Mouse (Mus musculus): Measurements from ENCODE around the gene Gnai1. TPM values are rescaled to one million over a fixed set of nuclear protein-coding genes. Genes with fewer than 3 reads are reported as not detected.
A peak's percentile ranks its signal among the peaks of the same experiment; 100 is the strongest.

Gnai1 gene
- 31.8 and 35.9 TPM in 2 replicates for polyA plus RNA-seq (2015; fragmentation: Nextera tagmentation; extraction: Ambion mirVana)

DNA sequence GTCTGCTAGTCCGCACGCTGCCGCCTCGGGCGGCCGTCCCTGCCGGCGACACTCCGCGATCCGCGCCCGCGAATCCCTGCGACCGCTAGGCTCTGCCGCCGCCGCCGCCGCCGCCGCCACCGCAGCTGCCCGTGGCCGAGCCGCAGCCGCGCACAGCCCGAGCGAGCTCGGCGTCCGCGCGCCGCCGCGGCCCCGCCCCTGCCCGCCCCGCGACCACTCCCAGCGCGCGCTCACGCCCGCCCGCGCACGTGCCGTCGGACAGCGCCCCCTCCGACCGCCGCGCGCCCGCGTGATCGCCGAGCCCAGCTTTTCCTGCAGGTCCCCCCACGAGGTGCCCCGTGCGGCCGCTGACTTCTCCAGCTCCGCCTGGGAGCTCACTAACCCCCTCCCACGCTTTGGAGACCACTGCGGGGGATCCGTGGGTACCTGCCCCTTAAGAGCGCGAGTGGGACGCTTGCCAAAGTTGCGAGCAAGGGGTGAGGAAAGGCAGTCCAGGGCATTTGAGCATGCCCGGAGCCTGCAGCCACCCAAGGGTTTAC lies at the start of gene Gnai1:
Gnai1 (minus strand) TSS at position 75 of the 539 bp plus-strand sequence.
- Histone ChIP-seq H3K36me3 (ENCODE audit: control insufficient read depth, insufficient read depth, low read length) (no peaks in the 10 kb centered on the region; the same call in 1 of the 2 replicates), H3K4me3 (ENCODE audit: low read length) (peak within 1 kb of the TSS; percentile 89), H3K27me3 (ENCODE audit: control insufficient read depth, insufficient read depth, low read depth, low read length) (no peaks in the 10 kb centered on the region), H3K4me2 (ENCODE audit: low read depth, low read length) (peak within 1 kb of the TSS; percentile 90), H3K4me1 (replicated peaks; ENCODE audit: control insufficient read depth, insufficient read depth, low read length) (peaks cover 10% of the 10 kb centered on the region), H3K9me3 (ENCODE audit: control insufficient read depth, low read length) (no peaks in the 10 kb centered on the region; the same call in 1 of the 2 replicates), H3K9ac (ENCODE audit: low read length) (peak within 1 kb of the TSS; percentile 89), H3K27ac (ENCODE audit: low read length) (peak within 1 kb of the TSS; percentile 71)
- peak; percentile 98 for ATAC-seq (ENCODE audit: low read depth)
- WGBS: 1% methylated on average over 42 of the region's 76 CpGs

DNA sequence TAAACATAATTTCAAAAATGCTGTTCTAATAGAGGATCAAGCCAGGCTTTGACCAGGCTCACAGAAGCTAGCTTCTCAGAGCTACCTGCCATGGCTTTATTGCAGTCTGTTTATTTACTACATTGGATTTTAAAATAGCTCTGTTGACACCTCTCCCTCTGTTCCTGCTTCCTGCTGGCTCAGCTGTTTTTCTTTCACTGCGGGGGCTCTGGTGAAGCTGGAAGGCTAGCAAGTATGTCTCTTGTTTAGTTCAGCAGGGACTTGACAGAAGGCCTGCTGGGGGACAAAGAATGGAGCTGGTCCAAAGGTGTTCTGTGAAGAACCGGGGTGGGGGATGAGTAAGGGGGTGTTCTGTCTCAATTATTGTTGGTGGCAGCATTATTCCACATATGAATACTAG lies 7.7 kb upstream of the Gnai1 start:
- no peaks in the 10 kb centered on the region; the same call in 1 of the 2 replicates for H3K9me3 ChIP-seq (ENCODE audit: control insufficient read depth, low read length)
- no peaks in the 10 kb centered on the region for H3K4me1 ChIP-seq (replicated peaks; ENCODE audit: control insufficient read depth, insufficient read depth, low read length)
- H3K4me2 ChIP-seq (ENCODE audit: low read depth, low read length): no peak overlapping the region
- H3K4me3 ChIP-seq (ENCODE audit: low read length): no peak overlapping the region
- H3K27ac ChIP-seq (ENCODE audit: low read length): no peak overlapping the region
- no peak for ATAC-seq (ENCODE audit: low read depth)
- no peak overlapping the region for H3K9ac ChIP-seq (ENCODE audit: low read length)
- H3K36me3 ChIP-seq (ENCODE audit: control insufficient read depth, insufficient read depth, low read length): no peaks in the 10 kb centered on the region
- WGBS: 6% methylated on average over 2 of the region's 2 CpGs
- H3K27me3 ChIP-seq (ENCODE audit: control insufficient read depth, insufficient read depth, low read depth, low read length): no peaks in the 10 kb centered on the region

- WGBS: 85% methylated on average over 3 of the region's 3 CpGs
- ATAC-seq (ENCODE audit: low read depth): no peak
- H3K36me3 ChIP-seq (ENCODE audit: control insufficient read depth, insufficient read depth, low read length): no peaks in the 10 kb centered on the region
- H3K4me1 ChIP-seq (replicated peaks; ENCODE audit: control insufficient read depth, insufficient read depth, low read length): no peaks in the 10 kb centered on the region
- H3K4me2 ChIP-seq (ENCODE audit: low read depth, low read length): no peak overlapping the region
- no peaks in the 10 kb centered on the region; the same call in 1 of the 2 replicates for H3K9me3 ChIP-seq (ENCODE audit: control insufficient read depth, low read length)
- H3K27ac ChIP-seq (ENCODE audit: low read length): no peak overlapping the region
- no peak overlapping the region for H3K4me3 ChIP-seq (ENCODE audit: low read length)
- no peak overlapping the region for H3K9ac ChIP-seq (ENCODE audit: low read length)
- H3K27me3 ChIP-seq (ENCODE audit: control insufficient read depth, insufficient read depth, low read depth, low read length): no peaks in the 10 kb centered on the region
Measured at GRCm38 (mm10) chr5:18365460-18365859, 5.3 kb upstream of the Gnai1 start.

- no peaks in the 10 kb centered on the region; the same call in 1 of the 2 replicates for H3K9me3 ChIP-seq (ENCODE audit: control insufficient read depth, low read length)
- peak overlapping the region; percentile 90 for H3K4me2 ChIP-seq (ENCODE audit: low read depth, low read length)
- no peaks in the 10 kb centered on the region for H3K27me3 ChIP-seq (ENCODE audit: control insufficient read depth, insufficient read depth, low read depth, low read length)
- WGBS: 31% methylated on average over 6 of the region's 6 CpGs
- peak overlapping the region; percentile 89 for H3K9ac ChIP-seq (ENCODE audit: low read length)
- no peak for ATAC-seq (ENCODE audit: low read depth)
- no peaks in the 10 kb centered on the region for H3K36me3 ChIP-seq (ENCODE audit: control insufficient read depth, insufficient read depth, low read length)
- H3K4me1 ChIP-seq (replicated peaks; ENCODE audit: control insufficient read depth, insufficient read depth, low read length): peaks cover 10% of the 10 kb centered on the region
- H3K4me3 ChIP-seq (ENCODE audit: low read length): peak overlapping the region; percentile 89
- no peak overlapping the region for H3K27ac ChIP-seq (ENCODE audit: low read length)
Measured at GRCm38 (mm10) chr5:18360956-18361355, 801 bp upstream of the Gnai1 start.

- no peaks in the 10 kb centered on the region for H3K27me3 ChIP-seq (ENCODE audit: control insufficient read depth, insufficient read depth, low read depth, low read length)
- peak overlapping the region; percentile 90 for H3K4me2 ChIP-seq (ENCODE audit: low read depth, low read length)
- peak overlapping the region; percentile 71 for H3K27ac ChIP-seq (ENCODE audit: low read length)
- H3K9ac ChIP-seq (ENCODE audit: low read length): peak overlapping the region; percentile 89
- peak overlapping the region; percentile 89 for H3K4me3 ChIP-seq (ENCODE audit: low read length)
- no peaks in the 10 kb centered on the region; the same call in 1 of the 2 replicates for H3K9me3 ChIP-seq (ENCODE audit: control insufficient read depth, low read length)
- no peaks in the 10 kb centered on the region; the same call in 1 of the 2 replicates for H3K36me3 ChIP-seq (ENCODE audit: control insufficient read depth, insufficient read depth, low read length)
- WGBS: under 1% methylated on average over 59 of the region's 76 CpGs
- peaks cover 10% of the 10 kb centered on the region for H3K4me1 ChIP-seq (replicated peaks; ENCODE audit: control insufficient read depth, insufficient read depth, low read length)
- ATAC-seq (ENCODE audit: low read depth): peak; percentile 85
Measured at GRCm38 (mm10) chr5:18359376-18360280, 527 bp downstream of the Gnai1 start.

DNA sequence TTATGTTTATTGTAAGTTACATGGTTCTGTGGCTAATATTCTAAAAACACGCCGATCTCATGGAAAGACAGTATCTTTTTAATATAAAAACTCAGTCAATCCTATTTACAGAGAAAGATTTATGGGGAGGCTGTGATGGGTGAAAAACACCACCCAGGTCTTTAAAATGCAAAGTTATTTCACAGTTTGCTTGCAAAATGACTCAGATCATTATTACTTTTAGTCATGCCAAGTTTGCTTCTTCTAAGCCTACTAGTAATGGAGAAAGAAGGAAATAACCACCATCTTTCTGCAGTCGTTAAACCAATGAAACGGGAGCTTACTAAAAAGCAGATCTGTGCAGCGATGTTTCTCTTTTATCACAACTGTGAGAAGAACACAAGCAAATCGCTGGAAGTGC lies 1.4 kb downstream of the Gnai1 start:
- 20% methylated on average over 6 of the region's 6 CpGs for WGBS
- Histone ChIP-seq H3K4me1 (replicated peaks; ENCODE audit: control insufficient read depth, insufficient read depth, low read length) (peaks cover 10% of the 10 kb centered on the region), H3K4me2 (ENCODE audit: low read depth, low read length) (peak overlapping the region; percentile 90), H3K4me3 (ENCODE audit: low read length) (peak overlapping the region; percentile 89), H3K27me3 (ENCODE audit: control insufficient read depth, insufficient read depth, low read depth, low read length) (no peaks in the 10 kb centered on the region), H3K9me3 (ENCODE audit: control insufficient read depth, low read length) (no peaks in the 10 kb centered on the region; the same call in 1 of the 2 replicates), H3K9ac (ENCODE audit: low read length) (peak overlapping the region; percentile 89; the same call in 1 of the 2 replicates), H3K27ac (ENCODE audit: low read length) (no peak overlapping the region), H3K36me3 (ENCODE audit: control insufficient read depth, insufficient read depth, low read length) (no peaks in the 10 kb centered on the region; the same call in 1 of the 2 replicates)
- no peak for ATAC-seq (ENCODE audit: low read depth)

GRCm38 (mm10) chr5:18358191-18358590 lies 2.0 kb downstream of the Gnai1 start:
- WGBS: 11% methylated on average over 3 of the region's 3 CpGs
- Histone ChIP-seq H3K4me1 (replicated peaks; ENCODE audit: control insufficient read depth, insufficient read depth, low read length) (peaks cover 10% of the 10 kb centered on the region), H3K9me3 (ENCODE audit: control insufficient read depth, low read length) (no peaks in the 10 kb centered on the region), H3K27me3 (ENCODE audit: control insufficient read depth, insufficient read depth, low read depth, low read length) (no peaks in the 10 kb centered on the region), H3K4me2 (ENCODE audit: low read depth, low read length) (peak overlapping the region; percentile 90), H3K4me3 (ENCODE audit: low read length) (peak overlapping the region; percentile 89), H3K27ac (ENCODE audit: low read length) (no peak overlapping the region), H3K36me3 (ENCODE audit: control insufficient read depth, insufficient read depth, low read length) (no peaks in the 10 kb centered on the region; the same call in 1 of the 2 replicates), H3K9ac (ENCODE audit: low read length) (no peak overlapping the region)
- no peak for ATAC-seq (ENCODE audit: low read depth)

DNA sequence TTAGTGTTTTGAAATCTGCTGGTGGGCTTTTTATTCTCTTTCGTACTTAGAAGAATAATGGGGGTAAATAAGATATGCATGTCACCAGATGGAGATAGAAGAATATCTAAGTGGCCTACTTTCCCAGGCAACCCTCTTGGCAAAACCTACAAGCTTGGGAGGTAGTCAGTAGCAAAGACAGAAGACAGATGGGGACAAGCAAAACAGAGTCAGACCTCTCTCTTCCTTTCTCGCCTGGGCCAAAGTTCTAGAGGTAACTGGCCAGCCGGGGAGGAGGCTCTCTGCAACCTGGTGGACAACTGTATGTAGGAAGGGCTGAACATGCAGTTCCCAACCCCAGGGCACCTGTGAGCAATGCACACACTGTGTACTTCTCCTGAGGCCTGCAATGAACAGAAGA lies 12.9 kb downstream of the Gnai1 start:
- H3K27me3 ChIP-seq (ENCODE audit: control insufficient read depth, insufficient read depth, low read depth, low read length): no peaks in the 10 kb centered on the region
- no peak for ATAC-seq (ENCODE audit: low read depth)
- no peak overlapping the region for H3K4me3 ChIP-seq (ENCODE audit: low read length)
- H3K4me2 ChIP-seq (ENCODE audit: low read depth, low read length): no peak overlapping the region
- no peaks in the 10 kb centered on the region for H3K4me1 ChIP-seq (replicated peaks; ENCODE audit: control insufficient read depth, insufficient read depth, low read length)
- no peak overlapping the region for H3K27ac ChIP-seq (ENCODE audit: low read length)
- H3K36me3 ChIP-seq (ENCODE audit: control insufficient read depth, insufficient read depth, low read length): no peaks in the 10 kb centered on the region
- H3K9me3 ChIP-seq (ENCODE audit: control insufficient read depth, low read length): no peaks in the 10 kb centered on the region
- WGBS: 91% methylated on average over 3 of the region's 3 CpGs
- no peak overlapping the region for H3K9ac ChIP-seq (ENCODE audit: low read length)

DNA sequence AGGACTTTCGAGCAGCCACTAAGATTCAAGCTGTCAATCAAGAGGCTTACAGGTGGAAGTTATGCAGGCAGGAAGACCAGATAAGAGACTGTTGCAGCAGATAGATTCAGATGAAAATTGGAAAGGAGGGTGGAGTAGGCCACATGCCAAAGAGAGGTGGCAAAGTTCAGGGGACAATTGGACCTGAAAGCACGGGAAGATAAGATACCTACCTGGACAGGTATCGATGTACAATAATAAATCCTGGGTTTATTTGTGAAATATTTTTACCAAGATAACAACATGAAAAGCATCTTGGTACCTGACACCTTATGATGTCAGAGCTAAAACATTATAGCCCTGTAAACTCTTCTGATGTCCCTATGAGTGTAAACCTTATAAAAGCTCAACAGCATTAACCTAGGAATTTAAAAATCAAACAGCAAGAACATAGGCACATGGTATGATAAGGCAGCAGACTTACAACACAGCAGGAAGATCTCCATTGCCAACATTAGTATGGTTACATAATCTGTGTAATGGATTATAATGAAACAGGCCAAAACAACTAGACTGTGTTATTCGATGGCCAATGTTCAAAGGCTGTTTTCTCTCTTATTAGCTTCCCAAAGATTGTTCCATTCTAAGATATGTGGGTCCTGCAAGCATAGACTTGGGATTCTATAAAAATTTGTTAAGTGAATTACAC lies 16.6 kb downstream of the Gnai1 start:
- WGBS: 80% methylated on average over 4 of the region's 4 CpGs
- H3K9ac ChIP-seq (ENCODE audit: low read length): no peak overlapping the region
- no peaks in the 10 kb centered on the region for H3K9me3 ChIP-seq (ENCODE audit: control insufficient read depth, low read length)
- no peaks in the 10 kb centered on the region for H3K4me1 ChIP-seq (replicated peaks; ENCODE audit: control insufficient read depth, insufficient read depth, low read length)
- no peak overlapping the region for H3K4me2 ChIP-seq (ENCODE audit: low read depth, low read length)
- H3K36me3 ChIP-seq (ENCODE audit: control insufficient read depth, insufficient read depth, low read length): no peaks in the 10 kb centered on the region
- no peak overlapping the region for H3K4me3 ChIP-seq (ENCODE audit: low read length)
- no peaks in the 10 kb centered on the region for H3K27me3 ChIP-seq (ENCODE audit: control insufficient read depth, insufficient read depth, low read depth, low read length)
- ATAC-seq (ENCODE audit: low read depth): no peak
- H3K27ac ChIP-seq (ENCODE audit: low read length): no peak overlapping the region
